Mouse (Mus musculus) mesoderm, embryonic 11.5 days (tissue): ENCODE data around the gene Oxa1l.
A peak's percentile ranks its signal among the peaks of the same experiment; 100 is the strongest.

Source experiments
- DNase-seq: peaks from one replicate; pipeline ENCODE4 v3.0.0-alpha.2; 2012; ENCODE audit warnings: low read depth, low spot score

Oxa1l gene

GRCm38 (mm10) chr14:54370595-54370994 lies 10.0 kb downstream of the Oxa1l start:
- no peak for DNase-seq

- no peak for DNase-seq
These were observed 10.8 kb downstream of the Oxa1l start for GRCm38 (mm10) chr14:54371460-54371859.

- no peak for DNase-seq
These were observed 12.3 kb downstream of the Oxa1l start for GRCm38 (mm10) chr14:54372923-54373322.

GRCm38 (mm10) chr14:54375916-54376315 lies 15.3 kb downstream of the Oxa1l start:
- DNase-seq, result no peak

GRCm38 (mm10) chr14:54377166-54377565 lies 16.5 kb downstream of the Oxa1l start:
- DNase-seq, result no peak

- no peak for DNase-seq
These were observed 18.9 kb downstream of the Oxa1l start for GRCm38 (mm10) chr14:54379571-54379970.

GRCm38 (mm10) chr14:54380616-54381015 lies 20.0 kb downstream of the Oxa1l start:
- no peak for DNase-seq

- no peak for DNase-seq
These were observed 21.2 kb downstream of the Oxa1l start for GRCm38 (mm10) chr14:54381816-54382215.

GRCm38 (mm10) chr14:54382641-54383040 lies 22.0 kb downstream of the Oxa1l start:
- no peak for DNase-seq

- no peak for DNase-seq
These were observed 22.7 kb downstream of the Oxa1l start for GRCm38 (mm10) chr14:54383355-54383771.

- no peak for DNase-seq
These were observed 23.8 kb downstream of the Oxa1l start for GRCm38 (mm10) chr14:54384396-54384795.

GRCm38 (mm10) chr14:54385968-54386618 lies 25.5 kb downstream of the Oxa1l start:
- no peak for DNase-seq

GRCm38 (mm10) chr14:54387546-54387945 lies 26.9 kb downstream of the Oxa1l start:
- peak; percentile 64 for DNase-seq

GRCm38 (mm10) chr14:54390843-54391242 lies 30.2 kb downstream of the Oxa1l start:
- DNase-seq, result no peak

GRCm38 (mm10) chr14:54393794-54394193 lies 33.2 kb downstream of the Oxa1l start:
- no peak for DNase-seq

- DNase-seq, result no peak
These were observed 33.7 kb downstream of the Oxa1l start for GRCm38 (mm10) chr14:54394309-54394708.

GRCm38 (mm10) chr14:54396685-54397084 lies 36.1 kb downstream of the Oxa1l start:
- DNase-seq, result no peak

GRCm38 (mm10) chr14:54397872-54398527 lies 37.4 kb downstream of the Oxa1l start:
- DNase-seq, result no peak

- no peak for DNase-seq
These were observed 37.9 kb downstream of the Oxa1l start for GRCm38 (mm10) chr14:54398528-54398916.

GRCm38 (mm10) chr14:54398921-54399382 lies 38.3 kb downstream of the Oxa1l start:
- no peak for DNase-seq

- DNase-seq, result no peak
These were observed 41.1 kb downstream of the Oxa1l start for GRCm38 (mm10) chr14:54401723-54402122.

- no peak for DNase-seq
These were observed 47.9 kb downstream of the Oxa1l start for GRCm38 (mm10) chr14:54408336-54409056.
